Mouse (Mus musculus): ENCODE results near the gene Scarf2. TPM values are rescaled to one million over a fixed set of nuclear protein-coding genes. Genes with fewer than 3 reads are reported as not detected.

Scarf2 gene
- polyA plus RNA-seq, 1 experiment from 2014 or later, result 4.4 TPM

GRCm38 (mm10) chr16:17764108-17764511 is 33.0 kb upstream of the Scarf2 start:
- peaks cover 21% of the 10 kb centered on the region for H3K4me1 ChIP-seq (ENCODE audit: control insufficient read depth, insufficient read depth, low read length)
- H3K9ac ChIP-seq (ENCODE audit: low read depth, low read length), result peak overlapping the region; percentile 45
- H3K4me3 ChIP-seq (ENCODE audit: low read length), result peak overlapping the region; percentile 26
- ATAC-seq, result peak; percentile 85
- no peaks in the 10 kb centered on the region for H3K27me3 ChIP-seq (replicated peaks; ENCODE audit: control insufficient read depth, insufficient read depth, low read length)
- peak overlapping the region; percentile 37 for H3K4me2 ChIP-seq (ENCODE audit: low read depth, low read length)
- no peaks in the 10 kb centered on the region for H3K9me3 ChIP-seq (ENCODE audit: control insufficient read depth, low read length)
- 59% methylated on average over 4 of the region's 4 CpGs for WGBS
- no peaks in the 10 kb centered on the region for H3K36me3 ChIP-seq (ENCODE audit: control insufficient read depth, insufficient read depth, low read length)
- H3K27ac ChIP-seq (ENCODE audit: low read length), result peak overlapping the region; percentile 78

- WGBS, result 83% methylated on average over 7 of the region's 7 CpGs
- Histone ChIP-seq H3K36me3 (ENCODE audit: control insufficient read depth, insufficient read depth, low read length) (peaks cover 5% of the 10 kb centered on the region; the same call in 1 of the 2 replicates), H3K9me3 (ENCODE audit: control insufficient read depth, low read length) (no peaks in the 10 kb centered on the region), H3K4me2 (ENCODE audit: low read depth, low read length) (no peak overlapping the region), H3K27ac (ENCODE audit: low read length) (no peak overlapping the region), H3K27me3 (replicated peaks; ENCODE audit: control insufficient read depth, insufficient read depth, low read length) (no peaks in the 10 kb centered on the region), H3K4me1 (ENCODE audit: control insufficient read depth, insufficient read depth, low read length) (peaks cover 7% of the 10 kb centered on the region; the same call in 1 of the 2 replicates), H3K4me3 (ENCODE audit: low read length) (no peak overlapping the region), H3K9ac (ENCODE audit: low read depth, low read length) (no peak overlapping the region)
- no peak for ATAC-seq
Measured at GRCm38 (mm10) chr16:17768834-17769233, 28.2 kb upstream of the Scarf2 start.

DNA sequence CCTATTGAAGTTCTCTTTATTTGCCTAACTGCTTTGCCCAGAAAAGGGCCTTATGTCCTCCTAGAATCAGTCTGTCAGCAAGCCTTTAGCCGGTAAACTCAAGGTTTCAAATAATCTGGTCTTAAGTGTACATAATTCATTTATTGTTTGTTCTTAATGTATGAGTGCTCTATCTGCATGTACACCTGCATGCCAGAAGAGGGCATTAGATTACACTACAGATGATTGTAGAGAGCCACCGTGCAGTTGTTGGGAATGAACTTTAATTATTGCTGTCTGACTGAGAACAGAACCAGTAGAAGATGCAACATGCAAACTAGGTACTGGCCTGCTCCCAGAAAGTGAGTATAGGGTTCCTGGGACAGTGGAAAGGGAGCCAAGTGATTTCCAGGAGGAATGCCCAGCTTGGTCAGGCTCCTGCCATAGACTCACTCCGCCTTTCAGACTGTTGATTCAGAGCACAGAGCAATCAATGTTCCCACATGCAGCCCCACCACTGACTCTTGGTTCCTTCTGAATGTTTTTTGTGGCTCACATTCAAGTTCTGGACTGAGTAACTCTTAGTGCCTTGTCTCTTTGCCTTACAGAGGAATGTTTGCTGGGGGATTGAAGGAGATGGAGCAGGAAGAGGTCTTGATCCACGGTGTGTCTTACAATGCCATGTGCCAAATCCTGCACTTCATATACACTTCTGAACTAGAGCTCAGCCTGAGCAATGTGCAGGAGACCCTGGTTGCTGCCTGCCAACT is 25.8 kb upstream of the Scarf2 start:
- peaks cover 6% of the 10 kb centered on the region for H3K36me3 ChIP-seq (ENCODE audit: control insufficient read depth, insufficient read depth, low read length)
- no peak for ATAC-seq
- WGBS, result 77% methylated on average over 4 of the region's 4 CpGs

DNA sequence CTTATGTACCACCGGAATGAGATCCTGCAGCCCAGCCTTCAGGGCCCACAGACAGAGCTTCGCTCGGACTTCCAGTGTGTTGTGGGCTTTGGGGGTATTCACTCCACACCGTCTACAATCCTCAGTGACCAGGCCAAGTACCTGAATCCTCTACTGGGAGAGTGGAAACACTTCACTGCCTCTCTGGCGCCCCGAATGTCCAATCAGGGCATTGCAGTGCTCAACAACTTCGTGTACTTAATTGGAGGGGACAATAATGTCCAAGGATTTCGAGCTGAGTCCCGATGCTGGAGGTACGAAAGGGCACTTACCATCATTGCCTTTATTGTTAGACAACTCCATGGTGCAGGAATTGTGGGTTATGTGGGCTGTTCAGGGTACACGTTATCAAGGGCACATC is 20.3 kb upstream of the Scarf2 start:
- Histone ChIP-seq H3K4me2 (ENCODE audit: low read depth, low read length) (no peak overlapping the region), H3K27me3 (replicated peaks; ENCODE audit: control insufficient read depth, insufficient read depth, low read length) (no peaks in the 10 kb centered on the region), H3K36me3 (ENCODE audit: control insufficient read depth, insufficient read depth, low read length) (peaks cover 15% of the 10 kb centered on the region), H3K9me3 (ENCODE audit: control insufficient read depth, low read length) (no peaks in the 10 kb centered on the region), H3K27ac (ENCODE audit: low read length) (no peak overlapping the region), H3K4me3 (ENCODE audit: low read length) (no peak overlapping the region), H3K4me1 (ENCODE audit: control insufficient read depth, insufficient read depth, low read length) (no peaks in the 10 kb centered on the region), H3K9ac (ENCODE audit: low read depth, low read length) (no peak overlapping the region)
- no peak for ATAC-seq
- 68% methylated on average over 11 of the region's 11 CpGs for WGBS

More for the DNA sequence above, 25.8 kb upstream of the Scarf2 start:
- H3K27ac ChIP-seq (ENCODE audit: low read length), result no peak overlapping the region
- H3K4me1 ChIP-seq (ENCODE audit: control insufficient read depth, insufficient read depth, low read length), result no peaks in the 10 kb centered on the region
- no peaks in the 10 kb centered on the region for H3K9me3 ChIP-seq (ENCODE audit: control insufficient read depth, low read length)
- no peak overlapping the region for H3K4me2 ChIP-seq (ENCODE audit: low read depth, low read length)
- no peak overlapping the region for H3K4me3 ChIP-seq (ENCODE audit: low read length)
- no peak overlapping the region for H3K9ac ChIP-seq (ENCODE audit: low read depth, low read length)
- H3K27me3 ChIP-seq (replicated peaks; ENCODE audit: control insufficient read depth, insufficient read depth, low read length), result no peaks in the 10 kb centered on the region

DNA sequence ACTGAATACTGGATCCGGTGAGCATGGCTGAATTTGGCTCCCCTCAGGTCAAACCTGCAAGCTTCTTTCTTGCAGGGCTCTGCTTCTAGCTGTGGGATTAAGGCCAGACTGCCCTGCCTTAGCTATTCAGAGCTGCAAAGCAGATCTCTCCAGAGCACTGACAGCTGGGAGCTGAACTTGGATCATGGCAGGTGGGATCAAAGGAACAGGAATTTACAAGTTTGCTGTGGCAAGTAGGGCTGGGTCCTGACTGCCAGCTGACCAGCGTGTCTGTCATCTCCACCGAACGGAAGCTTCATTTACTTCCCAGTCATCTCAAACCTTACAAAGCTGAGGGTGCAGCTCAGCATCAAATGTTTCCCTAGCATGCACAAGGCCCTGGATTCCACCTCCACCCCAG is 18.9 kb upstream of the Scarf2 start:
- ATAC-seq, result no peak
- Histone ChIP-seq H3K27me3 (replicated peaks; ENCODE audit: control insufficient read depth, insufficient read depth, low read length) (no peaks in the 10 kb centered on the region), H3K36me3 (ENCODE audit: control insufficient read depth, insufficient read depth, low read length) (peaks cover 15% of the 10 kb centered on the region), H3K4me1 (ENCODE audit: control insufficient read depth, insufficient read depth, low read length) (no peaks in the 10 kb centered on the region), H3K4me3 (ENCODE audit: low read length) (no peak overlapping the region), H3K27ac (ENCODE audit: low read length) (no peak overlapping the region), H3K9ac (ENCODE audit: low read depth, low read length) (no peak overlapping the region), H3K4me2 (ENCODE audit: low read depth, low read length) (no peak overlapping the region), H3K9me3 (ENCODE audit: control insufficient read depth, low read length) (no peaks in the 10 kb centered on the region)
- WGBS, result 81% methylated on average over 4 of the region's 4 CpGs

DNA sequence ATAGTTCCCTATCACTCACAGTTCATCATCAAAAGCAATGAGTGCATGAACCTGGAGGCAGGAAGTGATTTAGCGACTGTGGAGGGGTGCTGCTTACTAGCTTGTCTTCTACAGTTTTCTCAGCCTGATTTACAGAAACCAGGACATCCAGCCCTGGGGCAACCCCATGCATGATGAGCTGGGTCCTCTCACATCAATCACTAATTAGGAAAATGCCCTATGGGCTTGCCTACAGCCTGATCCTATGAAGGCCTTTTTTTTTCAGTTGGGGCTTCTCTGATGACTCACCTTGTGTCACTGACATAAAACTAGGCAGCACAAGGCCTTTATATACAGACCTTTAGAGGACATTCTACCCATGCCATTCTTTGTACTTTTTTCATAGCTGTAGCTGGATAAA is 17.4 kb upstream of the Scarf2 start:
- Histone ChIP-seq H3K9me3 (ENCODE audit: control insufficient read depth, low read length) (no peaks in the 10 kb centered on the region), H3K9ac (ENCODE audit: low read depth, low read length) (no peak overlapping the region), H3K4me3 (ENCODE audit: low read length) (no peak overlapping the region), H3K27ac (ENCODE audit: low read length) (no peak overlapping the region), H3K4me2 (ENCODE audit: low read depth, low read length) (no peak overlapping the region), H3K4me1 (ENCODE audit: control insufficient read depth, insufficient read depth, low read length) (no peaks in the 10 kb centered on the region), H3K27me3 (replicated peaks; ENCODE audit: control insufficient read depth, insufficient read depth, low read length) (no peaks in the 10 kb centered on the region), H3K36me3 (ENCODE audit: control insufficient read depth, insufficient read depth, low read length) (peaks cover 15% of the 10 kb centered on the region)
- ATAC-seq, result no peak
- 75% methylated on average over 1 of the region's 1 CpGs for WGBS

GRCm38 (mm10) chr16:17785337-17785736 is 11.7 kb upstream of the Scarf2 start:
- no peak for ATAC-seq
- Histone ChIP-seq H3K4me2 (ENCODE audit: low read depth, low read length) (no peak overlapping the region), H3K36me3 (ENCODE audit: control insufficient read depth, insufficient read depth, low read length) (0 out of 2 replicates have a peak, but pooled peaks cover 4% of the 10 kb centered on the region), H3K27me3 (replicated peaks; ENCODE audit: control insufficient read depth, insufficient read depth, low read length) (no peaks in the 10 kb centered on the region), H3K9me3 (ENCODE audit: control insufficient read depth, low read length) (no peaks in the 10 kb centered on the region), H3K9ac (ENCODE audit: low read depth, low read length) (no peak overlapping the region), H3K4me1 (ENCODE audit: control insufficient read depth, insufficient read depth, low read length) (no peaks in the 10 kb centered on the region), H3K27ac (ENCODE audit: low read length) (no peak overlapping the region), H3K4me3 (ENCODE audit: low read length) (no peak overlapping the region)
- WGBS, result 58% methylated on average over 3 of the region's 3 CpGs

DNA sequence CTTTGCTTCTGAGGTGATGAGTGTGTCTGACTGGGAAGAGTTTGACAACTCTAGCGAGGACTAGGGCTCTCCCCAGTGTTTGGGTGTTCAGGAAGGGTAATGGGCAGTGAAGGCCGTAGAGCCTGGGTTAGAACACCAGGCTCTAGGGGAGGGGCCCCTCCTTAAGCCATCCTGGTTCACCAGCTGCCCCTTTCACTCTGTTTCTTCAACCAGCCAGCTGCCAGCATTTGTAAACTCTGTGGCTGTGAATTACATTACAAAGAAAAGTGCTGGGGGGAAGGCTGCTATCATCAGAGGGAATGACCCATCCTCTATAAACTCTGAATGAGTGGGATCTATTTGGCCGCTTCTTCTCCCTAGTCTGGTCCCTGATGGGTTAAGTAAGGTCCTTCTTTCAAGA is 4.4 kb upstream of the Scarf2 start:
- no peak for ATAC-seq
- no peaks in the 10 kb centered on the region for H3K9me3 ChIP-seq (ENCODE audit: control insufficient read depth, low read length)
- no peak overlapping the region for H3K9ac ChIP-seq (ENCODE audit: low read depth, low read length)
- no peaks in the 10 kb centered on the region for H3K36me3 ChIP-seq (ENCODE audit: control insufficient read depth, insufficient read depth, low read length)
- H3K4me1 ChIP-seq (ENCODE audit: control insufficient read depth, insufficient read depth, low read length), result peaks cover 10% of the 10 kb centered on the region
- 69% methylated on average over 3 of the region's 3 CpGs for WGBS
- no peak overlapping the region for H3K4me2 ChIP-seq (ENCODE audit: low read depth, low read length)
- no peak overlapping the region for H3K27ac ChIP-seq (ENCODE audit: low read length)
- no peak overlapping the region for H3K4me3 ChIP-seq (ENCODE audit: low read length)
- H3K27me3 ChIP-seq (replicated peaks; ENCODE audit: control insufficient read depth, insufficient read depth, low read length), result peaks cover 7% of the 10 kb centered on the region

DNA sequence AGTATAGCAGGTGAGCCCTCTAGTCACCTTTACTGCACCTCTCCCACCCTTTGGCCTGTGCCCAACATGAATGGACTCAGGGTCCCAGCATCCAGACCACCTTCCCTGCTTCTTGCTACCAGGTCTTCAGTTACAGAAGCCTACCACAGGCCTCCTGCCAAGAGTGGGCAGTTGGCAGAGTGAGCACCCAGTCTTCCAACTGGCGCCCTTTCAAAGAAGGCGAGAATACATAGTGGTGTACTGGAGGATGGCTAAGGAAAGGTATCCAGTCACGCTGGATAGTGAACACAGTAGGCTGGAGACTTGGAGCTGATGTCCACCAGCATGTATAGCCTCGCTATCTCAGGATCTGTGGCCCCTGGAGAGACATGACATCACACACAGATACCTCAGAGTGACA is 3.0 kb upstream of the Scarf2 start:
- H3K4me3 ChIP-seq (ENCODE audit: low read length), result no peak overlapping the region
- H3K4me2 ChIP-seq (ENCODE audit: low read depth, low read length), result no peak overlapping the region
- H3K9ac ChIP-seq (ENCODE audit: low read depth, low read length), result no peak overlapping the region
- H3K27ac ChIP-seq (ENCODE audit: low read length), result no peak overlapping the region
- no peak for ATAC-seq
- no peaks in the 10 kb centered on the region for H3K36me3 ChIP-seq (ENCODE audit: control insufficient read depth, insufficient read depth, low read length)
- peaks cover 12% of the 10 kb centered on the region for H3K27me3 ChIP-seq (replicated peaks; ENCODE audit: control insufficient read depth, insufficient read depth, low read length)
- WGBS, result 90% methylated on average over 4 of the region's 4 CpGs
- H3K4me1 ChIP-seq (ENCODE audit: control insufficient read depth, insufficient read depth, low read length), result peaks cover 14% of the 10 kb centered on the region
- no peaks in the 10 kb centered on the region for H3K9me3 ChIP-seq (ENCODE audit: control insufficient read depth, low read length)

- H3K4me1 ChIP-seq (ENCODE audit: control insufficient read depth, insufficient read depth, low read length), result peaks cover 26% of the 10 kb centered on the region
- no peak for ATAC-seq
- H3K27ac ChIP-seq (ENCODE audit: low read length), result no peak overlapping the region
- H3K27me3 ChIP-seq (replicated peaks; ENCODE audit: control insufficient read depth, insufficient read depth, low read length), result peaks cover 18% of the 10 kb centered on the region
- no peaks in the 10 kb centered on the region for H3K36me3 ChIP-seq (ENCODE audit: control insufficient read depth, insufficient read depth, low read length)
- no peaks in the 10 kb centered on the region for H3K9me3 ChIP-seq (ENCODE audit: control insufficient read depth, low read length)
- no peak overlapping the region for H3K4me3 ChIP-seq (ENCODE audit: low read length)
- H3K4me2 ChIP-seq (ENCODE audit: low read depth, low read length), result no peak overlapping the region
- H3K9ac ChIP-seq (ENCODE audit: low read depth, low read length), result no peak overlapping the region
- WGBS, result 67% methylated on average over 5 of the region's 5 CpGs
Measured at GRCm38 (mm10) chr16:17795643-17796042, 1.4 kb upstream of the Scarf2 start.
